ENCODE assay signal across 10 mouse cellular contexts in the genomic region with DNA sequence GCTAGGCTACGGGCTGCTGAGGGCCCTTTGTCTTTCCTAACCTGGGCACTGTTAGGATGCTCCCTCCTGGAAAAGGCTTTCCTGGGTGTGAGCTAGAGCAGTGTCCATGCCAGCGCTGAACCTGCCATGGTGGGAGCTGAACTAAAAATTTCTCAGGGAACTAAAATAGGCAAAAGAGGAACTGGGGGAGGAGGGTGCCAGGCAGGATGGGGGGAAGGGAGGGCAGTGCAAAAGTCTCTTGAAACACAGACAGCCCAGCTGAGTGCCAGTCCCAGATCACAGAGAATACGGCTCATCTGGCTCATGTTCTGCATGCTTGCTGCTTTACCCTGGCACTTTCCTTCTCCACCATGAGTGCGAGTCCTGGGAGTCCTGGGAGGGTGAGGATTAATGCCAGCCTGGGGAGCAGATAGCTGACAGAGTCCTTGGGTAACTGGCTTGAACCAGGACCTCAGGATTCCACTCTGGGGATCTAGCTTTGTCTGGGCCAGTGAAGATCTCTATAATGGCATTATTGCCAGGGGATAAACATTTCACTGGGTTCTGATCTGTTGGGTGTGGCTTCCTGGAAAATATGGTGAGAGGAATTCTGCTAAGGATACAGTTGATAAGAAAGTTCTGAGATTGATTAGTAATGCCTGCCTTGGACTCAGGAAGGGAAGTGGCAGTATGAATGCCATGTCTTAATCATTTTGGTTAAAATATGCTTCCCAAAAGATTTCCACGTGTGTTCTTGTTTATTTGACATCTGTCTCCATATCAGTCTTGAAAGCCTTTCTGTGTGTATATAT. TPM values are rescaled to one million over a fixed set of nuclear protein-coding genes. Genes with fewer than 3 reads are reported as not detected.
DNase-seq lines count a peak whose midpoint lies in the region; ATAC-seq and TF ChIP-seq lines count a peak whose summit lies in the region.
"Had no signal": no experiment of that assay in that cellular context is flagged by ENCODE, and none has a peak within 500 bp of the region (broad histone marks: within the 10 kb centered on the region; RNA-seq: fewer than 3 reads in every experiment).

No protein-coding gene starts in this region.

- no peaks in the 10 kb centered on the region for H3K4me1 ChIP-seq in kidney, adult 2 months (ENCODE audit: control insufficient read depth, insufficient read depth, low read length)

- WGBS in kidney, adult 2 months = 75% methylated on average over 5 of the region's 5 CpGs

- no peak for TF ChIP-seq CTCF in kidney, adult 2 months (conservative IDR thresholded peaks at IDR 0.05; ENCODE audit: insufficient read depth, insufficient read length, low read depth, low read length)

- no peak overlapping the region for H3K4me3 ChIP-seq in kidney, adult 2 months (ENCODE audit: insufficient read depth, low read depth, low read length)
- H3K4me3 ChIP-seq: forebrain, embryonic 10.5 days had no signal

- H3K27ac ChIP-seq in kidney, adult 2 months (ENCODE audit: insufficient read depth, low read depth, low read length) = no peak overlapping the region
- H3K27ac ChIP-seq: forebrain, embryonic 10.5 days had no signal

- no peak for TF ChIP-seq POLR2A in kidney, adult 2 months (IDR thresholded peaks at IDR 0.05; ENCODE audit: low read depth, low read length)

- DNase-seq in spleen, adult 12 weeks (ENCODE audit: low spot score) = peak; percentile 27
- DNase-seq in spleen, postnatal 14 days (ENCODE audit: low spot score in 2 of 2) = no peak
- peak; percentile 48 for DNase-seq in induced T-regulatory cell, adult 2 months (ENCODE audit: low read depth)
- DNase-seq in ovary, adult 18-20 months (ENCODE audit: low spot score) = no peak
- no peak for DNase-seq in kidney, adult 2 months
- DNase-seq: cerebellum, adult 9-11 months; heart, postnatal 14 days had no signal

- peak; percentile 42; the same call in 1 of the 2 replicates for ATAC-seq in monocyte, adult 5-6 weeks (replicated peaks; ENCODE audit: insufficient number of reproducible peaks, low FRiP score, low TSS enrichment, poor library complexity, severe bottlenecking)
- no peak for ATAC-seq in frontal cortex, adult (ENCODE audit: low TSS enrichment)

- no peaks in the 10 kb centered on the region for H3K36me3 ChIP-seq in kidney, adult 2 months (ENCODE audit: control insufficient read depth, insufficient read depth, low read length)
- H3K36me3 ChIP-seq: forebrain, embryonic 10.5 days had no signal

- H3K27me3 ChIP-seq in kidney, adult 2 months (replicated peaks; ENCODE audit: control insufficient read depth, insufficient read depth, low read length) = no peaks in the 10 kb centered on the region

RNA-seq across cellular contexts. Expression of gene Vsir, which starts 25.1 kb away (rescaled TPM):
- 223 to 337 TPM (median 251 TPM) in 3 replicates for total RNA-seq in monocyte, adult 5-6 weeks (2017)
- 15.7 and 20.8 TPM in 2 replicates for polyA plus RNA-seq in kidney, adult 2 months (2012; rRNA removed)

RNA-seq across cellular contexts. Expression of gene Gm17455, which starts 27.7 kb away (rescaled TPM):
- not detected in 3 replicates for total RNA-seq in monocyte, adult 5-6 weeks (2017)
- not detected in 2 replicates for polyA plus RNA-seq in kidney, adult 2 months (2012; rRNA removed)
- total RNA-seq: heart, postnatal 14 days had no signal

Comparison
In these comparisons a context has a peak if more than half of its experiments do, and no peak if none do; other contexts are left out.
1. DNase-seq: peak in spleen, adult 12 weeks (single experiment) and induced T-regulatory cell, adult 2 months (single experiment); none in spleen, postnatal 14 days (0 of 2), ovary, adult 18-20 months (single experiment) and kidney, adult 2 months (single experiment).